Mouse (Mus musculus): ENCODE results near the gene Atrn. TPM values are rescaled to one million over a fixed set of nuclear protein-coding genes. Genes with fewer than 3 reads are reported as not detected.

Atrn gene
- polyA plus RNA-seq, 1 experiment from 2014 or later, result 24.7 TPM

DNA sequence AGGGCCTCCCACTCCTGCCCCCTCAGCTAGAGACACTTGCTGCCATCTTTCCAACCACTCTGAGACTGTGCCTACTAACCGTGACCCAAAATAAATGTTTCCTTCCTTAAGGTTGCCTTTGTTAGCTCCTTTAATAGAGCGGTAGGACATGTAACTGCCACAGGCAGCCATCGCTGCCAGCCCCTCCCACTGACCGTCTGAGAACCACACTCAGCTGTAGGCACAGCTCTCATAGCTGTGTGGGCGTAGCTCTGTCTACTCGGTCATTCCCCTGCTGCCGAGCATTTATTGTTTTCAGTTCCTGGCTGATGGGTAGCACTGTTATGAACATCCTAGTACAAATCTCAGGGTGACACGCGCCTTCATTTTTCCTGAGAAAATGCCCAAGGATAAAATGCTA, 160.0 kb downstream of the Atrn start:
- H3K9ac ChIP-seq (replicated peaks; ENCODE audit: low read depth, low read length), result no peak overlapping the region
- ATAC-seq (ENCODE audit: low read depth), result no peak
- no peak overlapping the region for H3K4me2 ChIP-seq (ENCODE audit: low read depth, low read length)
- 0 out of 2 replicates have a peak, but pooled peaks cover 4% of the 10 kb centered on the region for H3K4me1 ChIP-seq (ENCODE audit: control insufficient read depth, insufficient read depth, low read length)
- WGBS, result 67% methylated on average over 9 of the region's 9 CpGs
- no peaks in the 10 kb centered on the region for H3K27me3 ChIP-seq (ENCODE audit: control insufficient read depth, insufficient read depth, low read length)
- H3K36me3 ChIP-seq (ENCODE audit: control insufficient read depth, insufficient read depth, low read length), result no peaks in the 10 kb centered on the region
- no peak overlapping the region for H3K4me3 ChIP-seq (ENCODE audit: low read depth, low read length)
- no peaks in the 10 kb centered on the region for H3K9me3 ChIP-seq (ENCODE audit: control insufficient read depth, low read length)
- no peak overlapping the region for H3K27ac ChIP-seq (ENCODE audit: low read depth, low read length)

DNA sequence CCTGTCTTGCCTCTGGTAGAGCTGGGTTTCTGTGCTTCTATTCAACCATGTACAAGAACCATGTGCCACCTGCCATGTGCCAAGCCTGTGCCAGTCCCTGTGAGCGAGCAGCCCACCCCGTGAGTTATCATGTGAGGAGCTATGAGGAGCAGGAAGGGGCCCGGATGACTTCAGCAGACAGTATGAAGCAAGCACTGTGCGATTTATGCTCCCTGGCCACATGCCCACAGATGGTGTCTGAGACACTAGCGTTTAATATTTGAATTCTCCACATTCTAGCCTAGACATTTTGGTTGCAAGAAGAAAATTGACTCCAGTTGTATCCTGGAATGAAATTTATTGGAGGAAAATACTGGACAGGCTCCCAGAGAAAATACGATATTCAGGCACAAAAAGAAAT, 161.2 kb downstream of the Atrn start:
- 0 out of 2 replicates have a peak, but pooled peaks cover 4% of the 10 kb centered on the region for H3K4me1 ChIP-seq (ENCODE audit: control insufficient read depth, insufficient read depth, low read length)
- no peak overlapping the region for H3K4me3 ChIP-seq (ENCODE audit: low read depth, low read length)
- no peaks in the 10 kb centered on the region for H3K27me3 ChIP-seq (ENCODE audit: control insufficient read depth, insufficient read depth, low read length)
- no peak overlapping the region for H3K27ac ChIP-seq (ENCODE audit: low read depth, low read length)
- no peak overlapping the region for H3K9ac ChIP-seq (replicated peaks; ENCODE audit: low read depth, low read length)
- no peaks in the 10 kb centered on the region for H3K9me3 ChIP-seq (ENCODE audit: control insufficient read depth, low read length)
- H3K4me2 ChIP-seq (ENCODE audit: low read depth, low read length), result no peak overlapping the region
- 76% methylated on average over 6 of the region's 6 CpGs for WGBS
- H3K36me3 ChIP-seq (ENCODE audit: control insufficient read depth, insufficient read depth, low read length), result no peaks in the 10 kb centered on the region
- ATAC-seq (ENCODE audit: low read depth), result no peak

- H3K4me3 ChIP-seq (ENCODE audit: low read depth, low read length), result no peak overlapping the region
- no peaks in the 10 kb centered on the region for H3K27me3 ChIP-seq (ENCODE audit: control insufficient read depth, insufficient read depth, low read length)
- WGBS, result 85% methylated on average over 10 of the region's 10 CpGs
- no peak overlapping the region for H3K27ac ChIP-seq (ENCODE audit: low read depth, low read length)
- ATAC-seq (ENCODE audit: low read depth), result no peak
- H3K9me3 ChIP-seq (ENCODE audit: control insufficient read depth, low read length), result no peaks in the 10 kb centered on the region
- H3K4me2 ChIP-seq (ENCODE audit: low read depth, low read length), result no peak overlapping the region
- no peak overlapping the region for H3K9ac ChIP-seq (replicated peaks; ENCODE audit: low read depth, low read length)
- H3K36me3 ChIP-seq (ENCODE audit: control insufficient read depth, insufficient read depth, low read length), result no peaks in the 10 kb centered on the region
- H3K4me1 ChIP-seq (ENCODE audit: control insufficient read depth, insufficient read depth, low read length), result no peaks in the 10 kb centered on the region
Observed at GRCm38 (mm10) chr2:131072536-131072935, 166.2 kb downstream of the Atrn start.

Small RNAs within 50 kb of the gene (microRNA-seq; reads per million reads assigned to microRNA genes)
- gene Mir6973b, result not detected

Other genes starting within 250 kb of the Atrn start
- gene Ddrgk1, start 241.8 kb upstream of the Atrn start, polyA plus RNA-seq (2014; fragmentation: Nextera tagmentation; extraction: Ambion mirVana), result 75.0 and 77.0 TPM in 2 replicates
- 116 and 117 TPM in 2 replicates for gene Itpa, start 238.9 kb upstream of the Atrn start, polyA plus RNA-seq (2014; fragmentation: Nextera tagmentation; extraction: Ambion mirVana)
- gene Slc4a11, start 209.0 kb upstream of the Atrn start, polyA plus RNA-seq (2014; fragmentation: Nextera tagmentation; extraction: Ambion mirVana), result 0.37 and 0.50 TPM in 2 replicates
- 106 and 109 TPM in 2 replicates for gene 4930402H24Rik, start 89 bp upstream of the Atrn start, polyA plus RNA-seq (2014; fragmentation: Nextera tagmentation; extraction: Ambion mirVana)
- gene Gfra4, start 136.6 kb downstream of the Atrn start, polyA plus RNA-seq (2014; fragmentation: Nextera tagmentation; extraction: Ambion mirVana), result 49.4 and 63.7 TPM in 2 replicates
- gene Adam33, start 157.3 kb downstream of the Atrn start, polyA plus RNA-seq (2014; fragmentation: Nextera tagmentation; extraction: Ambion mirVana), result 0.60 and 0.73 TPM in 2 replicates
- 0.09 and 0.43 TPM in 2 replicates for gene Siglec1, start 180.3 kb downstream of the Atrn start, polyA plus RNA-seq (2014; fragmentation: Nextera tagmentation; extraction: Ambion mirVana)
- gene Hspa12b, start 220.8 kb downstream of the Atrn start, polyA plus RNA-seq (2014; fragmentation: Nextera tagmentation; extraction: Ambion mirVana), result 1.3 and 3.4 TPM in 2 replicates
- gene Gm11037, start 227.0 kb downstream of the Atrn start, polyA plus RNA-seq (2014; fragmentation: Nextera tagmentation; extraction: Ambion mirVana), result not detected in 2 replicates

Measured in neural tube, embryonic 14.5 days (tissue).